Mouse (Mus musculus) kidney, postnatal 0 days (tissue): ENCODE measurements around the gene Crybb1. TPM values are rescaled to one million over a fixed set of nuclear protein-coding genes. Genes with fewer than 3 reads are reported as not detected.
A peak's percentile ranks its signal among the peaks of the same experiment; 100 is the strongest.

ENCODE experiments used
- ATAC-seq: fragments of 200-750 bp; cut with Nextera tagmentation; replicated peaks from 2 replicates; pipeline ENCODE4 v1.8.0; 2017; ENCODE audit warnings: low read depth, moderate number of reproducible peaks, moderate TSS enrichment, moderate library complexity; ENCODE audit not compliant: low FRiP score
- DNase-seq: peaks from one replicate; pipeline ENCODE4 v3.0.0-alpha.2; 2016; ENCODE audit warnings: low spot score
- H3K27ac ChIP-seq: fragments of 300-500 bp; sonication (generic); 2 replicates; pipeline ENCODE4 v1.5.1; 2014; ENCODE audit warnings: mild to moderate bottlenecking
- H3K27me3 ChIP-seq: fragments of 300-500 bp; sonication (generic); 2 replicates; pipeline ENCODE4 v1.6.1; 2014; ENCODE audit warnings: low read length, mixed read lengths; ENCODE audit not compliant: insufficient read depth
- H3K36me3 ChIP-seq: fragments of 300-500 bp; sonication (generic); 2 replicates; pipeline ENCODE4 v1.6.1; 2014; ENCODE audit warnings: low read length, mixed read lengths; ENCODE audit not compliant: insufficient read depth
- H3K4me1 ChIP-seq: fragments of 300-500 bp; sonication (generic); replicated peaks from 2 replicates; pipeline ENCODE4 v1.6.1; 2014; ENCODE audit warnings: antibody characterized with exemption, low read length, mixed read lengths; ENCODE audit not compliant: insufficient read depth
- H3K4me2 ChIP-seq: fragments of 300-500 bp; sonication (generic); 2 replicates; pipeline ENCODE4 v1.6.1; 2014; ENCODE audit warnings: mild to moderate bottlenecking, low read length, moderate library complexity, mixed read lengths
- H3K4me3 ChIP-seq: fragments of 300-500 bp; sonication (generic); replicated peaks from 2 replicates; pipeline ENCODE4 v1.5.1; 2014; ENCODE audit warnings: low read depth, low read length
- H3K9ac ChIP-seq: fragments of 300-500 bp; sonication (generic); 2 replicates; pipeline ENCODE4 v1.6.1; 2014; ENCODE audit warnings: low read depth, low read length
- H3K9me3 ChIP-seq: fragments of 300-500 bp; sonication (generic); replicated peaks from 2 replicates; pipeline ENCODE4 v1.6.1; 2016; ENCODE audit warnings: low read length, inconsistent platforms, mixed read lengths
- CTCF ChIP-seq: IDR thresholded peaks from 2 replicates; pipeline ENCODE4 v1.5.1; 2016; ENCODE audit warnings: antibody characterized with exemption, low read depth, mild to moderate bottlenecking, moderate library complexity
- WGBS: fragments of 180-500 bp; shearing (Covaris S2); extraction: QIAGEN DNeasy Blood & Tissue Kit; methylation state at CpG from one replicate; pipeline ENCODE4 v1.1.7; 2014; 5-methylcytosine and 5-hydroxymethylcytosine counted together
- polyA plus RNA-seq: library from polyadenylated mRNA; unstranded; fragments of >200 nt; fragmentation: Nextera tagmentation; extraction: Ambion mirVana; gene quantifications from 2 replicates; pipeline ENCODE4 v1.2.1, GENCODE M21; 2015

Crybb1 gene
- 3.4 TPM in 2 replicates for polyA plus RNA-seq

DNA sequence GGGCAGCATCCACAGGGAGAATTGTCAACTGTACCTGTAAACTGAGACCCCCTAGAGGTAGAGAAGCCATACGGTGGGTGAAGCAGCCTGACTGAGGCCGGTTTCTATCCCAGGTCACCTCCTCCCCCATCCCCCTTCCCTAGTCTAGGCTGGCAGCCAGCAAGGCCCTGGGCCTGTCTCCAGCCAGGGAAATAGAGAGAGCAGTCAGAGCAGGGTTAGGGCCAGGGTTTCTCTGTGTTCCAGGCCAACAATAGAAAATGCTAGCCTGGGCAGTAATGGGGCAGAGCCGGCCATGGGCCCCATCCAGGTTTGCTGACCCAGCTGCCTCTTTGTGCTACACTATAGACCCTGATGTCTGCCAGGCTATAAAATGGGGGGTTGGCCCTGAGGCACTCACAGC, at the start of gene Crybb1:
TSS of gene Crybb1 (plus strand) at position 390 of the 400 bp plus-strand sequence.
- Histone ChIP-seq H3K36me3 (no peaks in the 10 kb centered on the region), H3K27ac (0 out of 2 replicates have a peak within 1 kb of the TSS, but pooled peaks have one; percentile 19), H3K4me2 (no peak within 1 kb of the TSS), H3K9me3 (no peaks in the 10 kb centered on the region), H3K4me3 (no peak within 1 kb of the TSS), H3K9ac (0 out of 2 replicates have a peak within 1 kb of the TSS, but pooled peaks have one; percentile 1), H3K4me1 (0 out of 2 replicates have a peak, but pooled peaks cover 12% of the 10 kb centered on the region), H3K27me3 (no peaks in the 10 kb centered on the region)
- WGBS, result 46% methylated on average over 3 of the region's 3 CpGs
- DNase-seq (no peak), ATAC-seq (no peak)
- TF ChIP-seq CTCF, result no peak

DNA sequence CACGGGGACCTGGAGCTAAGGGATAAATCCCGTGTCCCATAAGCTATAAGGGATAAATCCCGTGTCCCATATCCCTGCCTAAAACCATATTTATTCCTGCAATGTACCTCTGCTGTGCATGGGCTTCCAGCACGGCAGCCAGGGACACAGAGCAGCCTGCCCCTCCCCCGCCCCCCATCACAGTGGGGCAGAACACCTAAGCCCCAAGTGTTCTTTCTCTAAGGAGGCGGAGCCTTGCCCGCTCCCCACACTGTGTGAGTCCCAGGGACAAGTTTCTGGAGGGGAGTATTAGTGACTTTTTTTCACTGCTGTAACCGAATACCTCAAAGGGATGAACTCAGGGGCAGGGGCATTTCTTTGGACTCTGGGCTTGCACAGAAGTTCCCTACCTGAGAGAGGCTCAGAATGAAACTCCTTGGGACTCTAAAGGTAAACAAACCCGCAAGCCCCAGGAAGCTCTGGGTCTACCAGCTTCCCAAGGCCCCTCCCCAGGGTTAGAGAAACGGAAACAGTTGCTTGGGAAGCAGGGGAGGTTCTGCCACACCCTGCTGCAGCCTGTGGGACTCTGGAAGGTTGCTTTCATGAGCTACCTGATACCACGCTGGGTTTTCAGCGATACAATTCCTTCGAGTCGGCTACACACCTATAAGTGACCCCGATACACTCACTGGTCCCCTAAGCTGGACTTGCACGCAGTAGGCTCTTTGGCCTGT, 48.9 kb upstream of the Crybb1 start:
- Histone ChIP-seq H3K27me3 (no peaks in the 10 kb centered on the region), H3K4me3 (no peak overlapping the region), H3K4me2 (peak overlapping the region; percentile 27; the same call in 1 of the 2 replicates), H3K27ac (no peak overlapping the region), H3K36me3 (no peaks in the 10 kb centered on the region), H3K9ac (no peak overlapping the region), H3K9me3 (no peaks in the 10 kb centered on the region), H3K4me1 (0 out of 2 replicates have a peak, but pooled peaks cover 3% of the 10 kb centered on the region)
- ATAC-seq (no peak), DNase-seq (no peak)
- 15% methylated on average over 16 of the region's 16 CpGs for WGBS
- TF ChIP-seq CTCF, result no peak

DNA sequence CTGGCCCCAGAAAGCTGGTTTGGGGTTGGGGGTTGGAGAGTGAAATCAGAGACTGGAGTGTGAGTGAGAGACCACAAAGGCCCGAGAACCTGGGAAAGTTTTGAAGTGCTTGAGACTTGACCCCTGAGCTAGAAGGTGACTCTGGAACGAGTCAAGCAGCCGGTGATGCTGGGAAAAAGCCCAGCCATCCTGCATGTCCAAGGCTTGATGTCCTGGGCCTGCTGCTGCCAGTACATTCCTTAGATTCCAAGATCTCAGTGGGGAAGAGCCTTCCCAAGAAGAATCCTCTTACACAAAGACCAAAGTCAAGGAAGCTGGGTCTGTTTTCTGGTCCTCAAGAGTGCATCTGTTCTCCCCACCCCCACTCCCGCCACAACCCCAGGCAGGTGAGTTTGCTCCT, 47.3 kb upstream of the Crybb1 start:
- no peaks in the 10 kb centered on the region for H3K27me3 ChIP-seq
- H3K9me3 ChIP-seq, result no peaks in the 10 kb centered on the region
- no peak for DNase-seq
- H3K36me3 ChIP-seq, result no peaks in the 10 kb centered on the region
- H3K9ac ChIP-seq, result no peak overlapping the region
- H3K27ac ChIP-seq, result no peak overlapping the region
- no peak for ATAC-seq
- H3K4me3 ChIP-seq, result no peak overlapping the region
- WGBS, result 32% methylated on average over 4 of the region's 4 CpGs
- H3K4me1 ChIP-seq, result 0 out of 2 replicates have a peak, but pooled peaks cover 3% of the 10 kb centered on the region
- TF ChIP-seq CTCF, result no peak
- H3K4me2 ChIP-seq, result no peak overlapping the region

DNA sequence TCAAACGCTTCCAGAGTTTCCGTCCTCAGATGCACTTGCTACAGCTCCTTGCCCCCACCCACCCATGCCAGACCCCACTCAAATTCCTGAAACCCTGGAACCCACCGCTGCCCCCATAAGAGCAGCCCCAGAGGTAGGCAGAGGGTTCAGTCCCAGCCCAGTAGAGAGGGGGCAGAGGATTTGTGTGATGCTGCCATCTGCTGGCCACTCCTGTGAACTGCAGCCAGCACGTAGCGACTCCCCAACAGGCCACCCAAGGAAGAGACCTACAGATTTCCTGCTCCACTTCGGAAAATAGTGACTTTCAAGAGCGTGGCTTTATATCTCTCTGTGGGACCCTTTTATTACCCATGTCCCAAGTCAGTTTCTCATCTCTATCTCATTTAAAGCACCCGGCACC, 45.5 kb upstream of the Crybb1 start:
- H3K9me3 ChIP-seq, result no peaks in the 10 kb centered on the region
- no peaks in the 10 kb centered on the region for H3K36me3 ChIP-seq
- H3K4me1 ChIP-seq, result 0 out of 2 replicates have a peak, but pooled peaks cover 3% of the 10 kb centered on the region
- no peak overlapping the region for H3K4me2 ChIP-seq
- H3K27ac ChIP-seq, result no peak overlapping the region
- no peak overlapping the region for H3K4me3 ChIP-seq
- peak; percentile 67 for DNase-seq
- 33% methylated on average over 8 of the region's 8 CpGs for WGBS
- no peak for ATAC-seq
- TF ChIP-seq CTCF, result peak; percentile 93
- H3K9ac ChIP-seq, result no peak overlapping the region
- H3K27me3 ChIP-seq, result no peaks in the 10 kb centered on the region

DNA sequence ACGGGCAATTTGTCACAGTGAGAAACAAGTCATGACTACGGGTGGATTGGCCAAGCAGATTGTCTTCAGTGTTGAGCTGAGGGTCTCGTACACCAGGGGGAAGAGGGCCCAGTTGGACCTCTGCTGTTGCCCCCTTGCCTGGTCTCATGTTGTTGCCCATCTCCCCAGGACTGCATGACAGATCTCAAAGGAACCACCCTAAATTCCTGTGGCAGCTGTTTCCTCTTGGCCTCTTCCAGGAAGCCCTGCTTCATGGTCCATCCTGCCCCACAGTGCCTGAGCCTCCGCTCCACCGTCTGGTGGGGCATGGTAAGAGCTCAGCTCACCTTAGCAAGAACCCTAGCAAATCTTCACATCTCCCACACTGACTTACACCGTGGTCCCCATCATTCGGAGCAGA, 43.7 kb upstream of the Crybb1 start:
- no peak for TF ChIP-seq CTCF
- Histone ChIP-seq H3K9ac (no peak overlapping the region), H3K27me3 (no peaks in the 10 kb centered on the region), H3K9me3 (no peaks in the 10 kb centered on the region), H3K4me2 (no peak overlapping the region), H3K36me3 (no peaks in the 10 kb centered on the region), H3K27ac (no peak overlapping the region), H3K4me1 (peaks cover 7% of the 10 kb centered on the region; the same call in 1 of the 2 replicates), H3K4me3 (no peak overlapping the region)
- ATAC-seq (no peak), DNase-seq (no peak)
- 83% methylated on average over 7 of the region's 7 CpGs for WGBS

DNA sequence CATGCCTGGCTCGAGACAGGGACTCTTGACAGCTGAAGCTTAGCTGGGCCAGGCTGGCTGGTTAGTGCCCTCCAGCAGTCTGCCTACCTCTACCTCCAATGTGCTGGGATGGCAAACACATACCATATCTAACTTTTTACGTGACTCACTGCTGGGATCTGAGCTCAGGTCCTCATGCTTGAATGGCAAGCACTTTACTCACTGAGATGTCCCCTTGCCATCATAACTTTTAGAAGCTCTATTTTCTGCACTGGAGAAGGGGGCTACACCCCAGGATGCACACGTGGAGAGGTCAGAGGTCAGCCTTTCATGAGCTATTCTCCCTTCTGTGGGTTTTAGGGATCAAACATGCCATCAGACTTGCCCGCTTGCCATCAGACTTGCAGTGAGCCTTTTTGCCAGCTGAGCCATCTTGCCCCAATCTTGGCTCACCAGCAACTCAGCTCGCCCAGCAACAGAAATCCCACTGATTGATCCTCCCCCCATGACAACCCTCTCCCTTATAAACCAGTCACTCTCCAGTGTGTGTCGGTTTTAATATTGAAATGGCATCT, 42.8 kb upstream of the Crybb1 start:
- H3K9me3 ChIP-seq, result no peaks in the 10 kb centered on the region
- no peak overlapping the region for H3K27ac ChIP-seq
- H3K4me3 ChIP-seq, result no peak overlapping the region
- H3K4me1 ChIP-seq, result peaks cover 6% of the 10 kb centered on the region; the same call in 1 of the 2 replicates
- WGBS, result 77% methylated on average over 6 of the region's 6 CpGs
- H3K27me3 ChIP-seq, result no peaks in the 10 kb centered on the region
- DNase-seq, result no peak
- TF ChIP-seq CTCF, result no peak
- no peaks in the 10 kb centered on the region for H3K36me3 ChIP-seq
- no peak overlapping the region for H3K9ac ChIP-seq
- no peak overlapping the region for H3K4me2 ChIP-seq
- no peak for ATAC-seq
